Mouse (Mus musculus) kidney, adult 2 months (tissue): ENCODE results near the gene Pfn1.
A peak's percentile ranks its signal among the peaks of the same experiment; 100 is the strongest.

ENCODE experiments used
- CTCF ChIP-seq: fragments of 200-500 bp; conservative IDR thresholded peaks from 2 replicates; pipeline ENCODE4 v1.5.1; 2011; ENCODE audit warnings: low read depth, mild to moderate bottlenecking, control low read depth, low read length, moderate library complexity, mixed read lengths; ENCODE audit not compliant: insufficient read depth, insufficient read length
- POLR2A ChIP-seq: fragments of 200-500 bp; IDR thresholded peaks from one replicate; pipeline ENCODE4 v1.6.1; 2011; ENCODE audit warnings: low read depth, low read length, control low read depth

DNA sequence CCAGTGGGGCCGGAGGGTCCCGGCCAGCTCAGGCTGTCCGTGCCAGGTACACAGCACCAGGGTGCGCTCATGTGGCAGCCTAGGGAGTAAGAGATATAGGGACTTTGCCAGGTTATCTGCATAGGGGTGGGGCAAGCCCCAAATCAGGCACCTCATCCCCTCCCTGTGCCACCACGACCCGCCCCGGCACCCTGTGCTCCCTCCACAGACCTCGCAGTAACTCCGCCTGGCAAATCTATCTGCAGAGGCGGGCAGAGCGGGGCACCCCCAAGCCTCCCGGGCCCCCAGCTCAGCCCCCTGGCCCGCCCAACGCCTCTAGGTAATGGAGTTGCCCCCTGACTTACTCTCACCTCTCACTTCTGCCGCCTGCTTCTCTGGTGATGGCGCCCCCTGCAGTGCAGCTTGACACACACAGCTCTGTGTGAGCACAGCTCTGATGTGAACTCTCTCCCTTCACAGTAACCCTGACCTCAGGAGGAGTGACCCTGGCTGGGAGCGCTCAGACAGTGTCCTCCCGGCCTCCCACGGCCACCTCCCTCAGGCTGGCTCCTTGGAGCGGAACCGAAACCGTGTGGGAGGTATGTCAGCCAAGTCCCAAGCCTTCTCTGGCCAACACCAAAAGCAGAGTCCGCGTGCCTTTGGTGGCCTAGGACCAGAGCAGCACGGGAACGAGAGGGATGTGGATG lies 45.9 kb downstream of the Pfn1 start:
- peak; percentile 60 for TF ChIP-seq CTCF
- TF ChIP-seq POLR2A = no peak
